Mouse (Mus musculus) adrenal gland, postnatal 10 days (tissue): Measurements from ENCODE around the gene Dip2b. TPM values are rescaled to one million over a fixed set of nuclear protein-coding genes. Genes with fewer than 3 reads are reported as not detected.

Experiments
- DNase-seq: peaks from one replicate; pipeline ENCODE4 v3.0.0; 2021; ENCODE audit warnings: mixed read lengths
- total RNA-seq, 2 experiments: library from RNA; stranded (reverse); gene quantifications; 2 replicates each; pipeline ENCODE4 v1.2.3; 2021

Dip2b gene
- total RNA-seq, 2 experiments from 2014 or later: 19.0 to 24.5 TPM

GRCm38 (mm10) chr15:100129151-100129790, 90.8 kb downstream of the Dip2b start:
- DNase-seq: no peak

GRCm38 (mm10) chr15:100139665-100140064, 101.2 kb downstream of the Dip2b start:
- no peak for DNase-seq

- no peak for DNase-seq
These were observed 102.0 kb downstream of the Dip2b start for GRCm38 (mm10) chr15:100140428-100140827.

GRCm38 (mm10) chr15:100143091-100143801, 104.8 kb downstream of the Dip2b start:
- DNase-seq: peak; percentile 38

GRCm38 (mm10) chr15:100144854-100145824, 106.7 kb downstream of the Dip2b start:
- no peak for DNase-seq

- no peak for DNase-seq
These were observed 107.5 kb downstream of the Dip2b start for GRCm38 (mm10) chr15:100145917-100146316.

GRCm38 (mm10) chr15:100150593-100150992, 112.1 kb downstream of the Dip2b start:
- no peak for DNase-seq

GRCm38 (mm10) chr15:100152321-100152720, 113.9 kb downstream of the Dip2b start:
- DNase-seq: no peak

- DNase-seq: no peak
These were observed 114.6 kb downstream of the Dip2b start for GRCm38 (mm10) chr15:100153024-100153423.

- no peak for DNase-seq
These were observed 117.7 kb downstream of the Dip2b start for GRCm38 (mm10) chr15:100156095-100156707.

GRCm38 (mm10) chr15:100156781-100157470, 118.5 kb downstream of the Dip2b start:
- no peak for DNase-seq

- no peak for DNase-seq
These were observed 120.5 kb downstream of the Dip2b start for GRCm38 (mm10) chr15:100158985-100159384.

GRCm38 (mm10) chr15:100161747-100162280, 123.3 kb downstream of the Dip2b start:
- no peak for DNase-seq

GRCm38 (mm10) chr15:100163381-100164051, 125.1 kb downstream of the Dip2b start:
- DNase-seq: no peak

GRCm38 (mm10) chr15:100166464-100166863, 128.0 kb downstream of the Dip2b start:
- no peak for DNase-seq

GRCm38 (mm10) chr15:100167791-100168190, 129.3 kb downstream of the Dip2b start:
- peak; percentile 58 for DNase-seq

- peak; percentile 49 for DNase-seq
These were observed 129.7 kb downstream of the Dip2b start for GRCm38 (mm10) chr15:100168191-100168606.

GRCm38 (mm10) chr15:100175176-100175575, 136.7 kb downstream of the Dip2b start:
- DNase-seq: no peak

GRCm38 (mm10) chr15:100177167-100177566, 138.7 kb downstream of the Dip2b start:
- DNase-seq: no peak

- DNase-seq: no peak
These were observed 139.1 kb downstream of the Dip2b start for GRCm38 (mm10) chr15:100177575-100177974.

GRCm38 (mm10) chr15:100178487-100178886, 140.0 kb downstream of the Dip2b start:
- no peak for DNase-seq
